Mouse (Mus musculus) C2C12 (cell line): ENCODE data around the gene Lpin3. TPM values are rescaled to one million over a fixed set of nuclear protein-coding genes. Genes with fewer than 3 reads are reported as not detected.

ENCODE experiments used
- H3K27me3 ChIP-seq: one replicate; pipeline ENCODE4 v1.6.1; 2011; ENCODE audit not compliant: control insufficient read depth, insufficient read depth, insufficient read length
- H3K36me3 ChIP-seq: one replicate; pipeline ENCODE4 v1.6.1; 2011; ENCODE audit not compliant: control insufficient read depth, insufficient read depth
- H3K4me3 ChIP-seq: one replicate; pipeline ENCODE4 v1.5.1; 2011; ENCODE audit warnings: mild to moderate bottlenecking, control low read depth; ENCODE audit not compliant: poor library complexity, insufficient read depth, severe bottlenecking
- H3K79me2 ChIP-seq: one replicate; pipeline ENCODE4 v1.6.1; 2011; ENCODE audit not compliant: control insufficient read depth, insufficient read depth
- H3K79me3 ChIP-seq: one replicate; pipeline ENCODE4 v1.6.1; 2011; ENCODE audit warnings: low read depth, control low read depth
- H3ac ChIP-seq: one replicate; pipeline ENCODE3; 2011; ENCODE audit warnings: low read depth; ENCODE audit not compliant: control insufficient read depth, insufficient read length
- CEBPB ChIP-seq: IDR thresholded peaks from one replicate; pipeline ENCODE4 v1.6.1; 2011; ENCODE audit warnings: low read depth, mild to moderate bottlenecking, control low read depth, moderate library complexity
- CTCF ChIP-seq: IDR thresholded peaks from one replicate; pipeline ENCODE4 v1.5.1; 2011; ENCODE audit not compliant: control insufficient read depth, insufficient read depth, insufficient read length
- FOSL1 ChIP-seq: IDR thresholded peaks from one replicate; pipeline ENCODE4 v1.8.0; 2011; ENCODE audit warnings: mild to moderate bottlenecking, low read length; ENCODE audit not compliant: poor library complexity, insufficient read depth, severe bottlenecking
- MAX ChIP-seq: IDR thresholded peaks from one replicate; pipeline ENCODE4 v1.6.1; 2011; ENCODE audit warnings: mild to moderate bottlenecking, control low read depth
- MYOD1 ChIP-seq: IDR thresholded peaks from one replicate; pipeline ENCODE4 v1.6.1; 2011; ENCODE audit warnings: low read depth; ENCODE audit not compliant: control insufficient read depth, insufficient read length
- MYOG ChIP-seq: IDR thresholded peaks from one replicate; pipeline ENCODE4 v1.6.1; 2011; ENCODE audit not compliant: control insufficient read depth, insufficient read length; ENCODE audit errors: extremely low read depth
- USF1 ChIP-seq: IDR thresholded peaks from one replicate; pipeline ENCODE4 v1.6.1; 2011; ENCODE audit warnings: low read depth, mild to moderate bottlenecking, control low read depth, moderate library complexity
- polyA plus RNA-seq: library from polyadenylated mRNA; unstranded; fragments of >200 nt; fragmentation: generic; extraction: Trizol; gene quantifications from one replicate; pipeline ENCODE4 v1.2.1, GENCODE M21; 2012; ENCODE audit warnings: missing spikeins

Gene Lpin3
- polyA plus RNA-seq, 1 experiment: 10.4 TPM

GRCm38 (mm10) chr2:160906101-160906500, 25.6 kb downstream of the Lpin3 start:
- H3K4me3 ChIP-seq: no peak overlapping the region
- H3K27me3 ChIP-seq: no peaks in the 10 kb centered on the region
- H3K36me3 ChIP-seq: no peaks in the 10 kb centered on the region
- no peaks in the 10 kb centered on the region for H3K79me2 ChIP-seq
- H3K79me3 ChIP-seq: no peaks in the 10 kb centered on the region
- H3ac ChIP-seq: no peak overlapping the region
- TF ChIP-seq FOSL1: no peak
- no peak for TF ChIP-seq MYOG
- no peak for TF ChIP-seq CEBPB
- no peak for TF ChIP-seq CTCF

- Histone ChIP-seq H3K36me3 (no peaks in the 10 kb centered on the region), H3K79me3 (no peaks in the 10 kb centered on the region), H3ac (no peak overlapping the region), H3K79me2 (no peaks in the 10 kb centered on the region), H3K27me3 (peaks cover 13% of the 10 kb centered on the region), H3K4me3 (no peak overlapping the region)
- TF ChIP-seq MAX (no peak), CEBPB (no peak), MYOD1 (no peak), USF1 (no peak), MYOG (no peak), FOSL1 (no peak), CTCF (no peak)
Measured at GRCm38 (mm10) chr2:160908607-160909006, 28.1 kb downstream of the Lpin3 start.

- no peaks in the 10 kb centered on the region for H3K79me3 ChIP-seq
- H3ac ChIP-seq: no peak overlapping the region
- H3K36me3 ChIP-seq: no peaks in the 10 kb centered on the region
- H3K4me3 ChIP-seq: no peak overlapping the region
- peaks cover 13% of the 10 kb centered on the region for H3K27me3 ChIP-seq
- no peak for TF ChIP-seq CTCF
- no peak for TF ChIP-seq MYOD1
- TF ChIP-seq FOSL1: no peak
- no peak for TF ChIP-seq CEBPB
- TF ChIP-seq MAX: no peak
- TF ChIP-seq MYOG: no peak
- no peak for TF ChIP-seq USF1
- no peaks in the 10 kb centered on the region for H3K79me2 ChIP-seq
Measured at GRCm38 (mm10) chr2:160910633-160911032, 30.2 kb downstream of the Lpin3 start.

GRCm38 (mm10) chr2:160911558-160912201, 31.2 kb downstream of the Lpin3 start:
- peaks cover 16% of the 10 kb centered on the region for H3K27me3 ChIP-seq
- H3K79me2 ChIP-seq: no peaks in the 10 kb centered on the region
- H3K36me3 ChIP-seq: no peaks in the 10 kb centered on the region
- H3K79me3 ChIP-seq: no peaks in the 10 kb centered on the region
- no peak overlapping the region for H3ac ChIP-seq
- no peak overlapping the region for H3K4me3 ChIP-seq
- TF ChIP-seq MYOD1 (no peak), MAX (no peak), MYOG (no peak), USF1 (no peak), CEBPB (no peak), FOSL1 (no peak)

- no peaks in the 10 kb centered on the region for H3K79me2 ChIP-seq
- no peak within 1 kb of the TSS for H3K4me3 ChIP-seq
- no peaks in the 10 kb centered on the region for H3K36me3 ChIP-seq
- TF ChIP-seq MYOD1 (no peak), CTCF (no peak), USF1 (no peak), CEBPB (no peak), MAX (no peak), MYOG (no peak), FOSL1 (no peak)
- H3ac ChIP-seq: no peak within 1 kb of the TSS
- H3K79me3 ChIP-seq: no peaks in the 10 kb centered on the region
- peaks cover 16% of the 10 kb centered on the region for H3K27me3 ChIP-seq
Measured at GRCm38 (mm10) chr2:160912231-160912671, 31.8 kb downstream of the Lpin3 start, which contains the start of gene Emilin3. Gene Emilin3, minus strand, starts transcription at chr2:160912328.
